Mouse (Mus musculus): ENCODE results near the gene Tspan32. TPM values are rescaled to one million over a fixed set of nuclear protein-coding genes. Genes with fewer than 3 reads are reported as not detected.
A peak's percentile ranks its signal among the peaks of the same experiment; 100 is the strongest.

The Tspan32 gene
- polyA plus RNA-seq, 1 experiment from 2014 or later: 7.7 TPM

- peak overlapping the region; percentile 65 for H3K9ac ChIP-seq
- H3K27ac ChIP-seq (ENCODE audit: poor library complexity, severe bottlenecking): peak overlapping the region; percentile 96
- H3K27me3 ChIP-seq (replicated peaks): no peaks in the 10 kb centered on the region
- H3K36me3 ChIP-seq: no peaks in the 10 kb centered on the region
- ATAC-seq (ENCODE audit: insufficient number of reproducible peaks, low FRiP score): peak; percentile 37
- WGBS: 44% methylated on average over 8 of the region's 8 CpGs
- peak overlapping the region; percentile 4 for H3K4me3 ChIP-seq
- peaks cover 78% of the 10 kb centered on the region for H3K4me1 ChIP-seq (replicated peaks)
- H3K9me3 ChIP-seq (replicated peaks): no peaks in the 10 kb centered on the region
- peak overlapping the region; percentile 45 for H3K4me2 ChIP-seq
Observed at GRCm38 (mm10) chr7:143008370-143008926, 3.6 kb downstream of the Tspan32 start.

GRCm38 (mm10) chr7:143008996-143009665 is 4.3 kb downstream of the Tspan32 start:
- WGBS: 41% methylated on average over 3 of the region's 4 CpGs
- H3K4me2 ChIP-seq: peak overlapping the region; percentile 45
- H3K9me3 ChIP-seq (replicated peaks): no peaks in the 10 kb centered on the region
- H3K9ac ChIP-seq: no peak overlapping the region
- no peak for ATAC-seq (ENCODE audit: insufficient number of reproducible peaks, low FRiP score)
- peak overlapping the region; percentile 96 for H3K27ac ChIP-seq (ENCODE audit: poor library complexity, severe bottlenecking)
- no peak overlapping the region for H3K4me3 ChIP-seq
- H3K4me1 ChIP-seq (replicated peaks): peaks cover 84% of the 10 kb centered on the region
- no peaks in the 10 kb centered on the region for H3K27me3 ChIP-seq (replicated peaks)
- no peaks in the 10 kb centered on the region for H3K36me3 ChIP-seq

GRCm38 (mm10) chr7:143009996-143010395 is 5.2 kb downstream of the Tspan32 start:
- no peaks in the 10 kb centered on the region for H3K27me3 ChIP-seq (replicated peaks)
- H3K36me3 ChIP-seq: no peaks in the 10 kb centered on the region
- H3K9ac ChIP-seq: no peak overlapping the region
- H3K4me3 ChIP-seq: no peak overlapping the region
- no peak overlapping the region for H3K4me2 ChIP-seq
- H3K27ac ChIP-seq (ENCODE audit: poor library complexity, severe bottlenecking): peak overlapping the region; percentile 96
- H3K9me3 ChIP-seq (replicated peaks): no peaks in the 10 kb centered on the region
- ATAC-seq (ENCODE audit: insufficient number of reproducible peaks, low FRiP score): no peak
- 88% methylated on average over 4 of the region's 4 CpGs for WGBS
- peaks cover 88% of the 10 kb centered on the region for H3K4me1 ChIP-seq (replicated peaks)

GRCm38 (mm10) chr7:143011226-143011625 is 6.4 kb downstream of the Tspan32 start:
- Histone ChIP-seq H3K4me2 (no peak overlapping the region), H3K27me3 (replicated peaks) (no peaks in the 10 kb centered on the region), H3K27ac (ENCODE audit: poor library complexity, severe bottlenecking) (no peak overlapping the region), H3K4me3 (no peak overlapping the region), H3K9ac (no peak overlapping the region), H3K4me1 (replicated peaks) (peaks cover 88% of the 10 kb centered on the region), H3K36me3 (no peaks in the 10 kb centered on the region), H3K9me3 (replicated peaks) (no peaks in the 10 kb centered on the region)
- WGBS: 85% methylated on average over 1 of the region's 1 CpGs
- ATAC-seq (ENCODE audit: insufficient number of reproducible peaks, low FRiP score): no peak

- Histone ChIP-seq H3K4me2 (0 out of 2 replicates have a peak overlapping the region, but pooled peaks have one; percentile 7), H3K9me3 (replicated peaks) (no peaks in the 10 kb centered on the region), H3K27me3 (replicated peaks) (no peaks in the 10 kb centered on the region), H3K4me3 (no peak overlapping the region), H3K27ac (ENCODE audit: poor library complexity, severe bottlenecking) (peak overlapping the region; percentile 50), H3K4me1 (replicated peaks) (peaks cover 90% of the 10 kb centered on the region), H3K9ac (0 out of 2 replicates have a peak overlapping the region, but pooled peaks have one; percentile 18), H3K36me3 (no peaks in the 10 kb centered on the region)
- no peak for ATAC-seq (ENCODE audit: insufficient number of reproducible peaks, low FRiP score)
- WGBS: 31% methylated on average over 4 of the region's 5 CpGs
Observed at GRCm38 (mm10) chr7:143012230-143012875, 7.5 kb downstream of the Tspan32 start.

- H3K27me3 ChIP-seq (replicated peaks): no peaks in the 10 kb centered on the region
- peak overlapping the region; percentile 46; the same call in 1 of the 2 replicates for H3K27ac ChIP-seq (ENCODE audit: poor library complexity, severe bottlenecking)
- no peak overlapping the region for H3K4me2 ChIP-seq
- H3K4me1 ChIP-seq (replicated peaks): peaks cover 89% of the 10 kb centered on the region
- no peak for ATAC-seq (ENCODE audit: insufficient number of reproducible peaks, low FRiP score)
- H3K9ac ChIP-seq: no peak overlapping the region
- no peaks in the 10 kb centered on the region for H3K36me3 ChIP-seq
- 61% methylated on average over 8 of the region's 8 CpGs for WGBS
- H3K4me3 ChIP-seq: no peak overlapping the region
- H3K9me3 ChIP-seq (replicated peaks): no peaks in the 10 kb centered on the region
Observed at GRCm38 (mm10) chr7:143013420-143014178, 8.8 kb downstream of the Tspan32 start.

- no peak overlapping the region for H3K9ac ChIP-seq
- peaks cover 74% of the 10 kb centered on the region for H3K4me1 ChIP-seq (replicated peaks)
- H3K4me2 ChIP-seq: peak overlapping the region; percentile 42; the same call in 1 of the 2 replicates
- no peaks in the 10 kb centered on the region for H3K27me3 ChIP-seq (replicated peaks)
- H3K9me3 ChIP-seq (replicated peaks): no peaks in the 10 kb centered on the region
- no peak overlapping the region for H3K4me3 ChIP-seq
- no peaks in the 10 kb centered on the region for H3K36me3 ChIP-seq
- ATAC-seq (ENCODE audit: insufficient number of reproducible peaks, low FRiP score): no peak
- 82% methylated on average over 7 of the region's 7 CpGs for WGBS
- H3K27ac ChIP-seq (ENCODE audit: poor library complexity, severe bottlenecking): peak overlapping the region; percentile 76
Observed at GRCm38 (mm10) chr7:143014862-143015659, 10.2 kb downstream of the Tspan32 start.

- no peaks in the 10 kb centered on the region for H3K36me3 ChIP-seq
- peak overlapping the region; percentile 42 for H3K4me2 ChIP-seq
- no peaks in the 10 kb centered on the region for H3K27me3 ChIP-seq (replicated peaks)
- no peaks in the 10 kb centered on the region for H3K9me3 ChIP-seq (replicated peaks)
- WGBS: 0% methylated on average over 1 of the region's 1 CpGs
- no peak overlapping the region for H3K4me3 ChIP-seq
- no peak overlapping the region for H3K9ac ChIP-seq
- H3K4me1 ChIP-seq (replicated peaks): peaks cover 72% of the 10 kb centered on the region
- peak overlapping the region; percentile 76 for H3K27ac ChIP-seq (ENCODE audit: poor library complexity, severe bottlenecking)
- peak; percentile 82 for ATAC-seq (ENCODE audit: insufficient number of reproducible peaks, low FRiP score)
Observed at GRCm38 (mm10) chr7:143015755-143016423, 11.0 kb downstream of the Tspan32 start.

GRCm38 (mm10) chr7:143016424-143017142 is 11.7 kb downstream of the Tspan32 start:
- H3K4me1 ChIP-seq (replicated peaks): peaks cover 68% of the 10 kb centered on the region
- H3K4me2 ChIP-seq: peak overlapping the region; percentile 42
- no peaks in the 10 kb centered on the region for H3K9me3 ChIP-seq (replicated peaks)
- no peak overlapping the region for H3K4me3 ChIP-seq
- 56% methylated on average over 9 of the region's 9 CpGs for WGBS
- no peaks in the 10 kb centered on the region for H3K36me3 ChIP-seq
- H3K27me3 ChIP-seq (replicated peaks): no peaks in the 10 kb centered on the region
- no peak overlapping the region for H3K9ac ChIP-seq
- peak; percentile 39 for ATAC-seq (ENCODE audit: insufficient number of reproducible peaks, low FRiP score)
- H3K27ac ChIP-seq (ENCODE audit: poor library complexity, severe bottlenecking): peak overlapping the region; percentile 76

Measured in heart, embryonic 12.5 days (tissue).